Mouse (Mus musculus) ES-Bruce4 (cell line): ENCODE data around the gene Hist1h1d. TPM values are rescaled to one million over a fixed set of nuclear protein-coding genes. Genes with fewer than 3 reads are reported as not detected.

Source experiments
- H3K27ac ChIP-seq: 2 replicates; pipeline ENCODE4 v1.5.1; 2012; ENCODE audit warnings: low read length, inconsistent platforms; ENCODE audit not compliant: insufficient read depth
- H3K27me3 ChIP-seq: 2 replicates; pipeline ENCODE4 v1.6.1; 2012; ENCODE audit warnings: mild to moderate bottlenecking, low read length, inconsistent platforms; ENCODE audit not compliant: control insufficient read depth, poor library complexity, insufficient read depth, severe bottlenecking
- H3K36me3 ChIP-seq: 2 replicates; pipeline ENCODE4 v1.6.1; 2012; ENCODE audit warnings: inconsistent platforms, mild to moderate bottlenecking, low read length, moderate library complexity; ENCODE audit not compliant: control insufficient read depth, poor library complexity, insufficient read depth, severe bottlenecking
- H3K4me1 ChIP-seq: one replicate; pipeline ENCODE4 v1.8.1; 2011; ENCODE audit warnings: low read length; ENCODE audit not compliant: control insufficient read depth, insufficient read depth
- H3K4me3 ChIP-seq: 2 replicates; pipeline ENCODE4 v1.5.1; 2011; ENCODE audit warnings: low read depth, mild to moderate bottlenecking, low read length
- H3K9ac ChIP-seq: 2 replicates; pipeline ENCODE4 v1.6.1; 2012; ENCODE audit warnings: low read depth, mild to moderate bottlenecking, inconsistent platforms; ENCODE audit not compliant: poor library complexity, severe bottlenecking
- H3K9me3 ChIP-seq: replicated peaks from 2 replicates; pipeline ENCODE4 v1.6.1; 2012; ENCODE audit warnings: mild to moderate bottlenecking, low read length, inconsistent platforms; ENCODE audit not compliant: control insufficient read depth, poor library complexity, insufficient read depth, severe bottlenecking
- CTCF ChIP-seq: IDR thresholded peaks from one replicate; pipeline ENCODE4 v1.8.1; 2011; ENCODE audit warnings: low read depth, low read length
- EP300 ChIP-seq: IDR thresholded peaks from 2 replicates; pipeline ENCODE4 v1.6.1; 2011; ENCODE audit warnings: low read depth, low read length; ENCODE audit not compliant: insufficient read depth
- POLR2A ChIP-seq: IDR thresholded peaks from one replicate; pipeline ENCODE4 v1.8.1; 2011; ENCODE audit warnings: low read length; ENCODE audit not compliant: insufficient read depth
- polyA plus RNA-seq: library from polyadenylated mRNA; stranded (reverse); fragments of >200 nt; gene quantifications from 2 replicates; pipeline ENCODE4 v1.2.4, GENCODE M21; 2011; ENCODE audit warnings: low read depth; ENCODE audit not compliant: missing spikeins, insufficient read depth, insufficient read length

The Hist1h1d gene
- polyA plus RNA-seq: 1.6 and 2.0 TPM in 2 replicates

DNA sequence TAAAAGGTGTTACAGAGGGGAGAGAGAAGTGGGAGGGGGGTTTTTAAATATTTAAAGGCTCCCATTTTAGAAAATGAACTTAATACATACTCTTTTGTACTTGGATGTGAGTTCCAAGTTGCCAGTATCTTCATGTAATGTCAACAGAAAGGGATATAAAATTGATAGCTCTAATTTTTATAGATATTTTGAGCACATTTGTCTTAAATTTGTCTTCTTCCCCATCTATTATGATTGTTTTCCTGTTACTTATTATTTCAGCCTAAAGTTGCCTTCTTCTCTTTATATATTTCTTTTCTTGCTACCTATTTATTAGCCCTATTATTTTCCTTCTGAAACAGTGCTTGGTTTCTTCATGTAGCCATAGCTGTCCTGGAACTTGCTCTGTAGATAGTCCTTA is at the start of gene Hist1h1d:
TSS of gene Hist1h1d (plus strand) at position 301 of the 400 bp plus-strand sequence.
- H3K4me1 ChIP-seq: no peaks in the 10 kb centered on the region
- H3K4me3 ChIP-seq: no peak within 1 kb of the TSS
- peak within 1 kb of the TSS; percentile 86 for H3K27ac ChIP-seq
- no peaks in the 10 kb centered on the region for H3K36me3 ChIP-seq
- no peaks in the 10 kb centered on the region for H3K27me3 ChIP-seq
- no peak for TF ChIP-seq CTCF
- TF ChIP-seq POLR2A: no peak
- TF ChIP-seq EP300: no peak
- H3K9ac ChIP-seq: peak within 1 kb of the TSS; percentile 95
- H3K9me3 ChIP-seq: no peaks in the 10 kb centered on the region

DNA sequence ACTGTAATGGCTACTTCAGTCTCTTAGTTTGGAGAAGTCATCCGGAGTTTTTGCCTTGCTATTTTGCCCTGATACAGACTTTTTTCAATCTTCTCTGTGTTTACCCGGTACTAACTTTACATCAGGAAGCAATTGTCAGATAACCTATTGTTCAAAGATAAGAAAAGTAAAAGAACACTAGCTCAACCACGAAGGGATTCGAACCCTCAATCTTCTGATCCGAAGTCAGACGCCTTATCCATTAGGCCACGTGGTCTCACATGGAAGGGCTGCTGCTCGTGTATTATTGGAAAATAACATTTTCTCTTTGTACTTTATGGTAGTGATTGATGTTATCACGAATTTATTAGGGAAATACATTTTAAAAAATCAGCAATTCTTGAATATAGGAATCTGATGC is 49.3 kb upstream of the Hist1h1d start:
- peaks cover 5% of the 10 kb centered on the region for H3K4me1 ChIP-seq
- H3K27ac ChIP-seq: peak overlapping the region; percentile 70; the same call in 1 of the 2 replicates
- no peaks in the 10 kb centered on the region for H3K36me3 ChIP-seq
- peak overlapping the region; percentile 75; the same call in 1 of the 2 replicates for H3K9ac ChIP-seq
- peak overlapping the region; percentile 10; the same call in 1 of the 2 replicates for H3K4me3 ChIP-seq
- no peak for TF ChIP-seq EP300
- TF ChIP-seq POLR2A: no peak
- TF ChIP-seq CTCF: no peak
- no peaks in the 10 kb centered on the region for H3K9me3 ChIP-seq
- H3K27me3 ChIP-seq: no peaks in the 10 kb centered on the region

DNA sequence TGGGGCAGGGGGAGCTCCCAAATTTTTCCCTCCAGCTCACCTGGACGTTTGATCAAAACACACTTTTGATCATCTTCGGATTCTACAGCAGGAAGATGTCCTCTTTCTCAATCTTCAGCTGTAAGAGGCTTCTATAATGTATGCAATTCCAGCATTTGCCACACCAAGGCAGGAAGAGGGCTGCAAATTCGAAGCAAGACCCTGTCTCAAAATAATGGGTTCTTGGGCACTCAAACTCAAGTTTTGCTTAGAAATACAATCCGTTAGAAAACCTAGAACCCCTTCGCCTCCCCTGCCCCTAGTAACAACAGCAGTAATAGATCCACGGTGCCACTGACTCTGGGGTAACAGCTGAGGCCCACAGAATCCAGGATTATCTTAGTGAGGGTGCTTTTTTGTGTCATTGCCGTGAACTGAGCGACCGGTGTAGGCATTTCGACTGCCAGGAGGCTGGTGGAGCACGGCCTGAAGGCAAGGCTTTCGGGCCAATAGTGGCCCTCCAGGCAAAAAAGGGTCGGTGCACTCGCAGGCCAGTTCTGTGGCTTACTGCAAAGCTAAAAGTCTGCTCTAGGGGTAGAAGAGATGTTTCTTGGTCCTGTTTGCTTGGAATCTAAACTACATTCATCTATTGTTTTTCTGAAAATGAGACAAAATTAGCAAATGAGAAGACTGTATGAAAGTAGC is 47.3 kb upstream of the Hist1h1d start:
- Histone ChIP-seq H3K36me3 (no peaks in the 10 kb centered on the region), H3K27ac (peak overlapping the region; percentile 76), H3K4me1 (peaks cover 8% of the 10 kb centered on the region), H3K4me3 (peak overlapping the region; percentile 79), H3K9ac (peak overlapping the region; percentile 71), H3K27me3 (no peaks in the 10 kb centered on the region), H3K9me3 (no peaks in the 10 kb centered on the region)
- no peak for TF ChIP-seq EP300
- TF ChIP-seq POLR2A: no peak
- TF ChIP-seq CTCF: no peak

DNA sequence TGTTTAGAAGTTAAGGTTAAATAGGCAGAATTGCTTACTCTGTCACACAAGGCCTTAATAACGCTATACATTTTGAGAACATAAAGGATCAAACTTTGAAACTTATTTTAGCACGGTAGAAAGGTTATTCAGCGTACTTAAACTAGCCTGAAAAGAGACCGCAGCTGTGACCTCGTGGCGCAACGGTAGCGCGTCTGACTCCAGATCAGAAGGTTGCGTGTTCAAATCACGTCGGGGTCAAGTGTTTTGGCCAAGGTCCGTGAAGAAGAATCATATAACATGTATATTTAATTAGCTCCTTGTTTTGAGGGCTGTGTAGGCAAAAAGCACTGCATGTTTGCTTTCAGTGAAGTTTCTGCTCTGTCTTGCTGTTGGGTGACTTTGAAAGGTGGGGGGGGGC is 46.7 kb upstream of the Hist1h1d start:
- no peaks in the 10 kb centered on the region for H3K36me3 ChIP-seq
- H3K4me1 ChIP-seq: peaks cover 8% of the 10 kb centered on the region
- peak overlapping the region; percentile 79 for H3K4me3 ChIP-seq
- peak overlapping the region; percentile 48; the same call in 1 of the 2 replicates for H3K27ac ChIP-seq
- H3K9ac ChIP-seq: peak overlapping the region; percentile 71
- H3K27me3 ChIP-seq: no peaks in the 10 kb centered on the region
- TF ChIP-seq POLR2A (no peak), CTCF (no peak), EP300 (no peak)
- no peaks in the 10 kb centered on the region for H3K9me3 ChIP-seq

DNA sequence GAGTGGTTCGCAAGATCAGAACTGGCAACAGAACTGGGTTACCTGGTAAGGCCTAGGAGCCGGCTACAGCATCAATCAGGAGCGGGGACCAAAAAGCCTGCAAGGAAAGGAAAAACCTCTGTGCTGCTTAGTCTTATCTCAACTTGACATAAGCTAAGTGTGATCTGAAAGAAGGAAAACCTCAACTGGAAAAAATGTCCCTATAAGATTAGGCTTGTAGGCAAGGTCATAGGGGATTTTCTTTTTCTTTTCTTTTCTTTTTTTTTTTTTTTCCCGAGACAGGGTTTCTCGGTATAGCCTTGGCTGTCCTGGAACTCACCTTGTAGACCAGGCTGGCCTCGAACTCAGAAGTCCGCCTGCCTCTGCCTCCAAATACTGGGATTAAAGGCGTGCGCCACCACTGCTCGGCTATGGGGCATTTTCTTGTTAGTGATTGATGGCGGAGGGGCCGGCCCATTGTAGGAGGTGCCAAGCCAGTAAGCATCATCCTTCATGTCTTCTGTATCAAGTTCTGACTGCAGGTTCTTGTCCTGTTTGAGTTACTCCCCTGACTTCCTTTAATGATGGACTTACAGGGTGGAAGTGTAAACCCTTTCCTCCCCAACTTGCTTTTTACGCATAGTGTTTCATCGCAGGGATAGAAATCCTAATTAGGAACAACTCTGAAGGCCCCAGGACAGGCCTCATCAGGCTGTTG is 46.1 kb upstream of the Hist1h1d start:
- H3K9ac ChIP-seq: peak overlapping the region; percentile 55

DNA sequence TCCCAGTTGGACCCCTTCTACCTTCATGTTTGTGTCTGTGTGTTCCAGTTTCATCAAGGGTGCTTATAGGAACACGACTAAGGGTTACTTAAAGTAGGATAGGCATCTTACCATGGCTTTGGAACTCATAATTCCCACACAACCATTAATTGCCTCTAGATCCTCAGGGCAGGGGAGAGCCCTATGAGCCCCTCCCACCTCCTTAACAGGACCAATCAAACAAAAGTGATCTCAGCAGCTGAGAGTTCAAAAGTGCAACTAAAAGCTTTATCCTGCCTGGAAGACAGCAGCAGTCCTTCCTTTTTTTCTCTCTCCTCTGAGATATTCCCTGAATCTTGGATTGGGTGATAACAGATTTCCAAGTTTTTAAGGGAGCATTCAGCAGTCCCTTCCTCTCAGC is 42.9 kb upstream of the Hist1h1d start:
- Histone ChIP-seq H3K9ac (no peak overlapping the region), H3K9me3 (no peaks in the 10 kb centered on the region), H3K36me3 (no peaks in the 10 kb centered on the region), H3K27me3 (no peaks in the 10 kb centered on the region), H3K4me1 (peaks cover 14% of the 10 kb centered on the region), H3K4me3 (no peak overlapping the region), H3K27ac (no peak overlapping the region; the same call in 1 of the 2 replicates)
- TF ChIP-seq CTCF (no peak), POLR2A (no peak), EP300 (no peak)

More for the DNA sequence above, 46.1 kb upstream of the Hist1h1d start:
- no peaks in the 10 kb centered on the region for H3K9me3 ChIP-seq
- TF ChIP-seq CTCF: no peak
- no peak for TF ChIP-seq EP300
- TF ChIP-seq POLR2A: no peak
- no peaks in the 10 kb centered on the region for H3K27me3 ChIP-seq
- no peaks in the 10 kb centered on the region for H3K36me3 ChIP-seq
- peaks cover 9% of the 10 kb centered on the region for H3K4me1 ChIP-seq
- H3K27ac ChIP-seq: peak overlapping the region; percentile 54
- peak overlapping the region; percentile 79 for H3K4me3 ChIP-seq
